Mouse (Mus musculus) CH12F3 (cell line): ENCODE results near the gene Tent4b.

ENCODE experiments used
- in situ Hi-C: fragments of 300-500 bp; cut with MboI; formaldehyde crosslinking; loops from 2 replicates; pipeline ENCODE4 v1.14.3; 2020; ENCODE audit warnings: low sequenced_read_pairs

Tent4b gene

GRCm38 (mm10) chr8:88273051-88273430 lies 74.0 kb downstream of the Tent4b start:
- in situ Hi-C loops: no loop called here

GRCm38 (mm10) chr8:88274090-88274489 lies 75.1 kb downstream of the Tent4b start:
- in situ Hi-C loops: no loop called here

- in situ Hi-C loops: no loop called here
Observed at GRCm38 (mm10) chr8:88279220-88279619, 80.2 kb downstream of the Tent4b start.

- in situ Hi-C loops: no loop called here
Observed at GRCm38 (mm10) chr8:88279670-88280069, 80.7 kb downstream of the Tent4b start.

GRCm38 (mm10) chr8:88280904-88281303 lies 81.9 kb downstream of the Tent4b start:
- in situ Hi-C loops: no loop called here

- in situ Hi-C loops: no loop called here
Observed at GRCm38 (mm10) chr8:88282684-88283083, 83.7 kb downstream of the Tent4b start.

GRCm38 (mm10) chr8:88283243-88284115 lies 84.5 kb downstream of the Tent4b start:
- in situ Hi-C loops: no loop called here

GRCm38 (mm10) chr8:88284738-88285137 lies 85.7 kb downstream of the Tent4b start:
- in situ Hi-C loops: no loop called here

- in situ Hi-C loops: no loop called here
Observed at GRCm38 (mm10) chr8:88285469-88286356, 86.7 kb downstream of the Tent4b start.

GRCm38 (mm10) chr8:88286421-88286960 lies 87.5 kb downstream of the Tent4b start:
- in situ Hi-C loops: no loop called here

GRCm38 (mm10) chr8:88288622-88289242 lies 89.7 kb downstream of the Tent4b start:
- in situ Hi-C loops: no loop called here

- in situ Hi-C loops: no loop called here
Observed at GRCm38 (mm10) chr8:88289901-88290300, 90.9 kb downstream of the Tent4b start.

- in situ Hi-C loops: no loop called here
Observed at GRCm38 (mm10) chr8:88290326-88291304, 91.6 kb downstream of the Tent4b start.

GRCm38 (mm10) chr8:88291305-88291690 lies 92.3 kb downstream of the Tent4b start:
- in situ Hi-C loops: no loop called here

- in situ Hi-C loops: no loop called here
Observed at GRCm38 (mm10) chr8:88292926-88293325, 93.9 kb downstream of the Tent4b start.

- in situ Hi-C loops: no loop called here
Observed at GRCm38 (mm10) chr8:88293590-88294356, 94.8 kb downstream of the Tent4b start.

- in situ Hi-C loops: no loop called here
Observed at GRCm38 (mm10) chr8:88294977-88295376, 96.0 kb downstream of the Tent4b start.

- in situ Hi-C loops: no loop called here
Observed at GRCm38 (mm10) chr8:88297976-88298732, 99.1 kb downstream of the Tent4b start.
